Mouse (Mus musculus) intestine, postnatal 0 days (tissue): Measurements from ENCODE around the gene Gstm2. TPM values are rescaled to one million over a fixed set of nuclear protein-coding genes. Genes with fewer than 3 reads are reported as not detected.
"Not testable (repeated sequence)": the region's sequence is repeated elsewhere in the genome, so short reads cannot be mapped to it uniquely, and the experiment has no call there.

ENCODE experiments used
- ATAC-seq: fragments of 200-750 bp; cut with Nextera tagmentation; 2 replicates; pipeline ENCODE4 v1.8.0; 2017; ENCODE audit warnings: mild to moderate bottlenecking, moderate TSS enrichment, moderate library complexity
- H3K27ac ChIP-seq: fragments of 300-500 bp; sonication (generic); 2 replicates; pipeline ENCODE4 v1.5.1; 2014; ENCODE audit warnings: mild to moderate bottlenecking, low read depth, low read length, moderate library complexity
- H3K27me3 ChIP-seq: fragments of 300-500 bp; sonication (generic); replicated peaks from 2 replicates; pipeline ENCODE4 v1.6.1; 2014; ENCODE audit warnings: low read length, mixed read lengths; ENCODE audit not compliant: control insufficient read depth, insufficient read depth
- H3K36me3 ChIP-seq: fragments of 300-500 bp; sonication (generic); 2 replicates; pipeline ENCODE4 v1.6.1; 2014; ENCODE audit warnings: mild to moderate bottlenecking, moderate library complexity; ENCODE audit not compliant: control insufficient read depth, insufficient read depth
- H3K4me1 ChIP-seq: fragments of 300-500 bp; sonication (generic); replicated peaks from 2 replicates; pipeline ENCODE4 v1.6.1; 2014; ENCODE audit warnings: antibody characterized with exemption, low read length, mixed read lengths; ENCODE audit not compliant: control insufficient read depth, insufficient read depth
- H3K4me2 ChIP-seq: fragments of 300-500 bp; sonication (generic); replicated peaks from 2 replicates; pipeline ENCODE4 v1.6.1; 2014; ENCODE audit warnings: low read depth, mild to moderate bottlenecking, moderate library complexity
- H3K4me3 ChIP-seq: fragments of 300-500 bp; sonication (generic); 2 replicates; pipeline ENCODE4 v1.5.1; 2014; ENCODE audit warnings: low read depth, low read length
- H3K9ac ChIP-seq: fragments of 300-500 bp; sonication (generic); 2 replicates; pipeline ENCODE4 v1.6.1; 2014; ENCODE audit warnings: mild to moderate bottlenecking, low read depth, low read length
- H3K9me3 ChIP-seq: fragments of 300-500 bp; sonication (generic); 2 replicates; pipeline ENCODE4 v1.6.1; 2016; ENCODE audit warnings: mixed run types; ENCODE audit not compliant: control insufficient read depth
- CTCF ChIP-seq: sonication (generic); IDR thresholded peaks from 2 replicates; pipeline ENCODE4 v1.5.1; 2016; ENCODE audit warnings: low read depth, mild to moderate bottlenecking, control low read depth, antibody characterized with exemption, moderate library complexity
- WGBS: fragments of 180-500 bp; shearing (Covaris S2); extraction: QIAGEN DNeasy Blood & Tissue Kit; methylation state at CpG from one replicate; pipeline ENCODE4 v1.1.7; 2014; 5-methylcytosine and 5-hydroxymethylcytosine counted together
- polyA plus RNA-seq: library from polyadenylated mRNA; unstranded; fragments of >200 nt; fragmentation: Nextera tagmentation; extraction: Ambion mirVana; gene quantifications from 2 replicates; pipeline ENCODE4 v1.2.1, GENCODE M21; 2015

The Gstm2 gene
- polyA plus RNA-seq, 1 experiment from 2014 or later: 94.6 TPM

DNA sequence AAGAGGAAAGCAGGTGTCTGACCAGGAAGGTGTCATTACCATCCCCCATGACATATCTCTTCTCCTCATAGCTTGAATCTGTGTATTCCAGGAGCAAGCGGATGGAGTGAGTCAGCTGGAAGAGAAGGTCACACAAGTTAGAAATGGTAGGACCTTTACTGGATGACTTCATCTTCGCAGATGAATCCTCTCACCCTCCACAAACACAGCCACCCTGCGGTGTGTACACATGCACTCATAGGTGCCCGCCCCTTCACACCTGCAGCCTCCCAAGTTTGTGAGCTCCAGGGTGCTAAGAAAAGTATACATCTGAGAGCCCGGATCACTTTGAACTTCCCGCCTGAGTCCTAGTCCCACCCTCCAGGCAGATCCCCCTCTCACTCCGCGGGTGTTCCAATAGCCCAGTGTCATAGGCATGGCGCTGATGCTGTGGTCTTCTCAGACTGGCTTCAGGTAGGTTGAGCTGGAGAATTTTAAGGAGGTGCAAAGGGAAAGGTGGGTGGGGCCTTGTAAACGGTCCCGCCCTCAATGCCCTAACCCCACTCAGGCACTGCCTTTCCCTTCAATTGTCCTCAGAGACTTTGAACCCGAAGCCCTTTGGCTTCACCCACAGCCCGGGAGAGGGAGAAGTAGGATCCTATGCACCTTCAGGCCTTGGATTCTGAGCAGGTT is 17.4 kb downstream of the Gstm2 start, which contains the start of gene Gstm3:
Gene Gstm3, minus strand, starts transcription at position 560 of the 672 bp plus-strand sequence.
- ATAC-seq: peak; percentile 84
- 26% methylated on average over 13 of the region's 13 CpGs for WGBS
- no peak for TF ChIP-seq CTCF
- peak within 1 kb of the TSS; percentile 52 for H3K4me2 ChIP-seq
- no peaks in the 10 kb centered on the region for H3K27me3 ChIP-seq
- H3K4me1 ChIP-seq: no peaks in the 10 kb centered on the region
- no peak within 1 kb of the TSS for H3K27ac ChIP-seq
- no peak within 1 kb of the TSS for H3K9ac ChIP-seq
- H3K36me3 ChIP-seq: no peaks in the 10 kb centered on the region
- no peaks in the 10 kb centered on the region for H3K9me3 ChIP-seq
- H3K4me3 ChIP-seq: peak within 1 kb of the TSS; percentile 5; the same call in 1 of the 2 replicates

DNA sequence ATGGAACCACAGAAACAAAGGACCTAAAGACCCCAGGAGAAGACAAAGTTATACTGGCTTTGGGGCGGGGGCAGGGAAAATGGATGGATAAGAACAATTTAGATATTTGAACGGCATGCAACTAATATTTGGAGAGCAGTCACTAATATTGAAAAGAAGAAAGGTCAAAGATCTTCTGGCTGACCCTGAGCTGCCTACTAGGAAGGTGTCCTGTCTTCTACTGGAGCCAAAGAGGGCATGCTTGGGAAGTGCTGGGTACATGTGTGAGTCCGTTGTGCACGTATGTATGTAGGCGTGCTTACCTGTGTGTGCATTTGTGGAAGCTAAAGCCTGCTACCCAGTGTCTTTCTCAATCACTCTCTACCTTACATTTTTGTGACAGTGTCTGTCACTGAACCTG is 19.6 kb downstream of the Gstm2 start:
- Histone ChIP-seq H3K9me3 (no peaks in the 10 kb centered on the region), H3K4me3 (no peak overlapping the region), H3K36me3 (no peaks in the 10 kb centered on the region), H3K4me1 (no peaks in the 10 kb centered on the region), H3K27ac (no peak overlapping the region), H3K9ac (no peak overlapping the region), H3K4me2 (no peak overlapping the region), H3K27me3 (no peaks in the 10 kb centered on the region)
- no peak for ATAC-seq
- TF ChIP-seq CTCF: no peak
- 91% methylated on average over 5 of the region's 5 CpGs for WGBS

DNA sequence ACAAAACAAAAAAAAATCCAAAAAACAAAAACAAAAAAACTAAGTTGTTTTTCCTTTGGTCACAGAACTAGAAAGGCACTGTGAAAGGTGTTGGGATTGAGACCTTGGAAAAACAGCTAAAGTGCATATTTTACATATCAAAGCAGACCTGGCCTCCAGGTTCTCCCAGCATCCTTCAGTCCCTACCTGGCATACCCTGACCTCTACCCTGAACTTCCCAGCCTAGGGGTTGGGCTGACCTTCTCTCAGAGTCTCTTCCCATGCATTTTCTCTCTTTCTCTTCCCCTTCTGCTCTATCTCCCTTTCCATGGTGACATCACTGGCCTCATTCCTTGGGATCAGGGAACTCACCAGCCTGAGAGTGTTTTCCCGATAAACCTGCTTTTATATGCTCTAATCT is 20.7 kb downstream of the Gstm2 start:
- Histone ChIP-seq H3K4me3 (no peak overlapping the region), H3K9ac (no peak overlapping the region), H3K4me2 (no peak overlapping the region), H3K27ac (no peak overlapping the region), H3K4me1 (no peaks in the 10 kb centered on the region), H3K36me3 (no peaks in the 10 kb centered on the region), H3K9me3 (no peaks in the 10 kb centered on the region), H3K27me3 (no peaks in the 10 kb centered on the region)
- TF ChIP-seq CTCF: no peak
- WGBS: 35% methylated on average over 1 of the region's 1 CpGs
- no peak for ATAC-seq

DNA sequence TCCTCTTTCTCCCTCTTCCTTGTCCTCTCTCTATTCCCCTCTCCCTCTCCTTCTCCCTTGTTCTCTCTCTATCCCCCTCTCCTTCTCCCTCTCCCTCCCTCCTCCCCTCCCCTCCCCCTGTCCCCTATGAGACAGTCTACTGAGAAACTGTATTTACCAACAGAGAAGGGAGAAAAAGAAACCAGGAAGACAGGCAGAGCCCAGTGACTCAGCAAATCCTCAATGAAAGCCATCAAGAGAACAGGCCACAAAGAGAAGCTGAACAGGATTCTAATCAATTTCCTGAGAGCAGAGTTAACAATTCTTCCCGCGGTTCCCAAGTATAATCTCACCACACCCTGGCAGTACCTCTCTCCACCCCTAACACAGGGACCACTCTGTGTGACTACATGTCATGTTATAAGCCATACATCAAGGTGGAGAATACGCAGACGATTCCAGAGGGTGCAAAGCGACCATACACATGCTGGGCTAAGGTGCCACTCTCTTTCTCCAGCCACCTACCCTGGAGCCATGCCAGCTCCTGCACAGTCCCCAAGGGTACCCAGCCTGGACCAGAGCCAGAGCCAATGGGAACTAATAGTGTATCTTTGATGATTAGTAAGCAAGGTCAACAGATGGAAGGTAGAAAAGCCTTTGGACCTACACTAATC is 21.5 kb downstream of the Gstm2 start:
- ATAC-seq: peak; percentile 17
- no peak overlapping the region for H3K4me3 ChIP-seq
- H3K27ac ChIP-seq: peak overlapping the region; percentile 50; the same call in 1 of the 2 replicates
- no peak overlapping the region for H3K9ac ChIP-seq
- no peaks in the 10 kb centered on the region for H3K36me3 ChIP-seq
- no peaks in the 10 kb centered on the region for H3K27me3 ChIP-seq
- peak overlapping the region; percentile 28 for H3K4me2 ChIP-seq
- no peaks in the 10 kb centered on the region for H3K4me1 ChIP-seq
- no peaks in the 10 kb centered on the region for H3K9me3 ChIP-seq
- TF ChIP-seq CTCF: no peak
- WGBS: 35% methylated on average over 5 of the region's 5 CpGs

DNA sequence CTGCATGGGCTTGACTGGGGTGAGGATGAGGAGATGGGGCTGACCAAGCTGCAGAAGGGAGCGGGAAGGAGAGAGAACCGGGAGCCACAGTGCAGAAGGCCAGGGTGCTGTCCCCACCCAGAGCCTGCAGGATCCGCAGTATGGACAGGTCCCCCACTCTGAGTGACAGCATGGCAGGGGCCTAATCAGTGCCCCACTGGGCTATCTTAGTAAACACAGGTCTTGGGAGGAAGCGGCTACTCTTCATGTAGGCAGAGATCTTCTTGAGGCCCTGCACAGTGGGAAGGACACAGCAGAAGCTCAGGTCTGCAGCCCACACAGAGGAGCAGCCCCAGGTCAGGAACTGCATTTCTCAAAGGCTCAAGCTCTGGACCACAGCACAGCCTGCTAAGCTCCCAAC is 22.2 kb downstream of the Gstm2 start:
- WGBS: 68% methylated on average over 4 of the region's 4 CpGs
- Histone ChIP-seq H3K4me1 (no peaks in the 10 kb centered on the region), H3K9ac (no peak overlapping the region), H3K4me2 (no peak overlapping the region), H3K9me3 (no peaks in the 10 kb centered on the region), H3K27me3 (no peaks in the 10 kb centered on the region), H3K27ac (peak overlapping the region; percentile 50; the same call in 1 of the 2 replicates), H3K36me3 (no peaks in the 10 kb centered on the region), H3K4me3 (no peak overlapping the region)
- TF ChIP-seq CTCF: no peak
- no peak for ATAC-seq

DNA sequence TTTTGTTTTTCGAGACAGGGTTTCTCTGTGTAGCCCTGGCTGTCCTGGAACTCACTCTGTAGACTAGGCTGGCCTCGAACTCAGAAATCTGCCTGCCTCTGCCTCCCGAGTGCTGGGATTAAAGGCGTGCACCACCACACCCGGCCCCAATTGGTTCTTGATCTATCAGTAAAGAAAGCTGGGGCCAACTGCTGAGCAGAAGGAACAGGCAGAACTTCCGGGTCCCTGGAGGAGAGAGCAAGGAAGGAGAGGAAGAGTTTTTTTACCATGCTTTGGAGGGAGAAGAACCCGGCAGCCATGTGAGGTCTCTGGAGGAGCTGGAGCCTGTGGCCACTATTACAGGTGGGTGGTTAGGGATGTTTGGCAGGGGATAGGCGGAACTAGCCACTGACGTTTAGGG is 31.0 kb downstream of the Gstm2 start:
- H3K27me3 ChIP-seq, ATAC-seq, H3K27ac ChIP-seq, H3K4me3 ChIP-seq, H3K4me1 ChIP-seq, H3K9ac ChIP-seq, H3K4me2 ChIP-seq, H3K36me3 ChIP-seq, H3K9me3 ChIP-seq: not testable (repeated sequence)
- WGBS: 84% methylated on average over 9 of the region's 9 CpGs
